ENCODE assay signal across 17 mouse cellular contexts in genomic region chr4:54875506-54875905, GRCm38 (mm10).
"Had no signal": no experiment of that assay in that cellular context is flagged by ENCODE, and none has a peak within 500 bp of the region (broad histone marks: within the 10 kb centered on the region; RNA-seq: fewer than 3 reads in every experiment).

No protein-coding gene starts in this region.

- H3K4me2 ChIP-seq: lung, embryonic 14.5 days; midbrain, embryonic 12.5 days; neural tube, embryonic 13.5 days; neural tube, embryonic 15.5 days; stomach, embryonic 15.5 days had no signal

- H3K27ac ChIP-seq: midbrain, embryonic 10.5 days; midbrain, embryonic 12.5 days; neural tube, embryonic 13.5 days; neural tube, embryonic 15.5 days; stomach, embryonic 15.5 days; stomach, postnatal 0 days had no signal

- H3K36me3 ChIP-seq: midbrain, embryonic 10.5 days; midbrain, embryonic 12.5 days; neural tube, embryonic 13.5 days; neural tube, embryonic 15.5 days; stomach, embryonic 15.5 days had no signal

- H3K4me1 ChIP-seq: midbrain, embryonic 10.5 days; midbrain, embryonic 12.5 days; neural tube, embryonic 13.5 days; neural tube, embryonic 15.5 days; stomach, embryonic 15.5 days had no signal

- H3K9ac ChIP-seq: lung, embryonic 14.5 days; midbrain, embryonic 12.5 days; neural tube, embryonic 13.5 days; neural tube, embryonic 15.5 days; stomach, embryonic 15.5 days had no signal

- ATAC-seq: midbrain, embryonic 16.5 days had no signal

- DNase-seq: lung, adult 18-20 months; lung, embryonic 14.5 days; lung, postnatal 10 days; lung, postnatal 4 days; midbrain, embryonic 14.5 days; right cerebral cortex, adult 18-20 months; thymus, adult 2 months; thymus, postnatal 25 days; thymus, postnatal 4 days had no signal

- H3K4me3 ChIP-seq: midbrain, embryonic 10.5 days; midbrain, embryonic 12.5 days; myocyte; neural tube, embryonic 13.5 days; neural tube, embryonic 15.5 days; stomach, embryonic 15.5 days had no signal

- H3K27me3 ChIP-seq: midbrain, embryonic 12.5 days; neural tube, embryonic 13.5 days; neural tube, embryonic 15.5 days; stomach, embryonic 15.5 days had no signal

- H3K9me3 ChIP-seq: midbrain, embryonic 10.5 days; midbrain, embryonic 12.5 days; neural tube, embryonic 13.5 days; neural tube, embryonic 15.5 days; stomach, embryonic 15.5 days had no signal
